Mouse (Mus musculus) CH12.LX (cell line): ENCODE data around the gene Ppfibp2. TPM values are rescaled to one million over a fixed set of nuclear protein-coding genes. Genes with fewer than 3 reads are reported as not detected.
A peak's percentile ranks its signal among the peaks of the same experiment; 100 is the strongest.

ENCODE experiments used
- DNase-seq: peaks from one replicate; pipeline ENCODE4 v3.0.0-alpha.2; 2013; ENCODE audit errors: extremely low read depth
- H3K27ac ChIP-seq: 2 replicates; pipeline ENCODE4 v1.5.1; 2012; ENCODE audit warnings: low read depth, mild to moderate bottlenecking, control low read depth, moderate library complexity; ENCODE audit not compliant: insufficient read depth
- H3K27me3 ChIP-seq: replicated peaks from 2 replicates; pipeline ENCODE3; 2012; ENCODE audit warnings: inconsistent platforms
- H3K36me3 ChIP-seq, 2 experiments: replicated peaks in 1 of 2; 2 replicates each; pipeline versions ENCODE3 to v1.6.1; 2012; ENCODE audit warnings: inconsistent platforms in 1 of 2, low read length in 1 of 2, mild to moderate bottlenecking in 1 of 2, mixed read lengths in 1 of 2, moderate library complexity in 1 of 2; ENCODE audit not compliant: control insufficient read depth in 1 of 2, insufficient read depth in 1 of 2
- H3K4me1 ChIP-seq, 2 experiments: 2 replicates each; pipeline ENCODE4 v1.6.1; 2012; ENCODE audit warnings: inconsistent platforms in 1 of 2, moderate library complexity in 1 of 2; ENCODE audit not compliant: insufficient read depth in 2 of 2, control insufficient read depth in 1 of 2
- H3K4me2 ChIP-seq: 2 replicates; pipeline ENCODE4 v1.6.1; 2012; ENCODE audit warnings: low read depth, mild to moderate bottlenecking, control low read depth; ENCODE audit not compliant: poor library complexity, insufficient read depth, severe bottlenecking
- H3K4me3 ChIP-seq, 3 experiments: fragments of 150-350 bp in 1 of 3; sonication (generic) in 1 of 3; replicated peaks in 1 of 3; 2 replicates each; pipeline versions ENCODE3 to v1.5.1; 2011 to 2012; ENCODE audit warnings: low read depth in 2 of 3, low read length in 2 of 3, mild to moderate bottlenecking in 2 of 3, moderate library complexity in 2 of 3, control low read depth in 1 of 3, improper control_type of control experiment in 1 of 3, inconsistent platforms in 1 of 3, mixed read lengths in 1 of 3; ENCODE audit not compliant: poor library complexity in 1 of 3
- H3K79me2 ChIP-seq: replicated peaks from 2 replicates; pipeline ENCODE4 v1.6.1; 2012; ENCODE audit warnings: mild to moderate bottlenecking, moderate library complexity; ENCODE audit not compliant: control insufficient read depth, poor library complexity, insufficient read depth, severe bottlenecking; ENCODE audit errors: extremely low read depth
- H3K9ac ChIP-seq: 2 replicates; pipeline ENCODE4 v1.6.1; 2012; ENCODE audit warnings: low read depth, mild to moderate bottlenecking, control low read depth, moderate library complexity; ENCODE audit not compliant: insufficient read depth
- H3K9me3 ChIP-seq: replicated peaks from 2 replicates; pipeline ENCODE3; 2012; ENCODE audit warnings: low read length, inconsistent platforms, mixed read lengths
- BHLHE40 ChIP-seq: IDR thresholded peaks from 2 replicates; pipeline ENCODE4 v1.6.1; 2011; ENCODE audit warnings: mild to moderate bottlenecking, low read depth, low read length, improper control_type of control experiment
- CHD2 ChIP-seq: IDR thresholded peaks from 2 replicates; pipeline ENCODE4 v1.6.1; 2011; ENCODE audit warnings: low read length, improper control_type of control experiment
- EP300 ChIP-seq: IDR thresholded peaks from 2 replicates; pipeline ENCODE4 v1.6.1; 2011; ENCODE audit warnings: low read length, improper control_type of control experiment
- HCFC1 ChIP-seq: IDR thresholded peaks from 2 replicates; pipeline ENCODE4 v1.6.1; 2012; ENCODE audit warnings: low read depth, mild to moderate bottlenecking, inconsistent platforms, low read length, improper control_type of control experiment
- IRF4 ChIP-seq: IDR thresholded peaks from 2 replicates; pipeline ENCODE4 v1.6.1; 2014; ENCODE audit warnings: low read depth, mild to moderate bottlenecking, inconsistent platforms, low read length, improper control_type of control experiment
- KAT2A ChIP-seq: IDR thresholded peaks from 2 replicates; pipeline ENCODE4 v1.6.1; 2012; ENCODE audit warnings: low read length, improper control_type of control experiment, inconsistent platforms; ENCODE audit not compliant: insufficient replicate concordance
- MAFK ChIP-seq: IDR thresholded peaks from 2 replicates; pipeline ENCODE4 v1.6.1; 2011; ENCODE audit warnings: low read length, improper control_type of control experiment; ENCODE audit not compliant: insufficient replicate concordance
- MAZ ChIP-seq: IDR thresholded peaks from 2 replicates; pipeline ENCODE4 v1.6.1; 2012; ENCODE audit warnings: low read depth, mild to moderate bottlenecking, inconsistent platforms, low read length, improper control_type of control experiment, moderate library complexity
- MEF2A ChIP-seq: IDR thresholded peaks from 2 replicates; pipeline ENCODE4 v1.6.1; 2014; ENCODE audit warnings: low read depth, mild to moderate bottlenecking, inconsistent platforms, low read length, improper control_type of control experiment, borderline replicate concordance
- MYC ChIP-seq: IDR thresholded peaks from 2 replicates; pipeline ENCODE4 v1.6.1; 2011; ENCODE audit warnings: low read depth, mild to moderate bottlenecking, improper control_type of control experiment, low read length
- NELFE ChIP-seq: IDR thresholded peaks from 2 replicates; pipeline ENCODE4 v1.6.1; 2011; ENCODE audit warnings: low read depth, low read length, improper control_type of control experiment
- POLR2A ChIP-seq: IDR thresholded peaks from 2 replicates; pipeline ENCODE4 v1.6.1; 2011; ENCODE audit warnings: low read depth, mild to moderate bottlenecking, improper control_type of control experiment, low read length
- RAD21 ChIP-seq: IDR thresholded peaks from 2 replicates; pipeline ENCODE4 v1.6.1; 2011; ENCODE audit warnings: low read depth, mild to moderate bottlenecking, low read length, improper control_type of control experiment, moderate library complexity
- RCOR1 ChIP-seq: conservative IDR thresholded peaks from 2 replicates; pipeline ENCODE4 v1.6.1; 2012; ENCODE audit warnings: low read depth, mild to moderate bottlenecking, inconsistent platforms, low read length, improper control_type of control experiment
- SIN3A ChIP-seq: IDR thresholded peaks from 2 replicates; pipeline ENCODE4 v1.6.1; 2012; ENCODE audit warnings: low read length, improper control_type of control experiment, inconsistent platforms
- SMC3 ChIP-seq: IDR thresholded peaks from 2 replicates; pipeline ENCODE4 v1.6.1; 2011; ENCODE audit warnings: low read depth, low read length, improper control_type of control experiment
- TBP ChIP-seq: conservative IDR thresholded peaks from 2 replicates; pipeline ENCODE4 v1.6.1; 2011; ENCODE audit warnings: low read depth, low read length, improper control_type of control experiment
- TCF12 ChIP-seq: IDR thresholded peaks from 2 replicates; pipeline ENCODE4 v1.6.1; 2014; ENCODE audit warnings: low read depth, mild to moderate bottlenecking, inconsistent platforms, low read length, improper control_type of control experiment
- UBTF ChIP-seq: IDR thresholded peaks from 2 replicates; pipeline ENCODE4 v1.6.1; 2012; ENCODE audit warnings: low read depth, mild to moderate bottlenecking, inconsistent platforms, low read length, improper control_type of control experiment, moderate library complexity
- USF1 ChIP-seq: IDR thresholded peaks from 2 replicates; pipeline ENCODE4 v1.6.1; 2014; ENCODE audit warnings: low read depth, mild to moderate bottlenecking, inconsistent platforms, low read length, improper control_type of control experiment
- USF2 ChIP-seq: conservative IDR thresholded peaks from 2 replicates; pipeline ENCODE4 v1.6.1; 2011; ENCODE audit warnings: low read depth, low read length, improper control_type of control experiment
- ZC3H11A ChIP-seq: IDR thresholded peaks from 2 replicates; pipeline ENCODE4 v1.6.1; 2012; ENCODE audit warnings: low read depth, mild to moderate bottlenecking, inconsistent platforms, low read length, improper control_type of control experiment
- ZKSCAN1 ChIP-seq: IDR thresholded peaks from 2 replicates; pipeline ENCODE4 v1.6.1; 2012; ENCODE audit warnings: low read depth, inconsistent platforms, low read length, improper control_type of control experiment, borderline replicate concordance
- ZMIZ1 ChIP-seq: IDR thresholded peaks from 2 replicates; pipeline ENCODE4 v1.6.1; 2012; ENCODE audit warnings: low read depth, mild to moderate bottlenecking, inconsistent platforms, low read length, improper control_type of control experiment
- ZNF384 ChIP-seq: IDR thresholded peaks from 2 replicates; pipeline ENCODE4 v1.6.1; 2012; ENCODE audit warnings: low read depth, low read length, improper control_type of control experiment, inconsistent platforms
- dilution Hi-C: fragments of 300-500 bp; cut with MboI; formaldehyde crosslinking; loops from 2 replicates; pipeline ENCODE4 v1.14.3; 2020; ENCODE audit warnings: low sequenced_read_pairs; ENCODE audit not compliant: extremely low pct_unique_long_range_greater_than_20kb, extremely low pct_ligation_motif_present
- in situ Hi-C: fragments of 300-500 bp; cut with MboI; formaldehyde crosslinking; loops from 3 replicates; pipeline ENCODE4 v1.14.3; 2019; ENCODE audit warnings: low sequenced_read_pairs, low pct_ligation_motif_present, low pct_unique_long_range_greater_than_20kb, mixed read lengths
- polyA plus RNA-seq: library from polyadenylated mRNA; unstranded; fragments of >175 nt; gene quantifications from 2 replicates; pipeline ENCODE4 v1.2.1, GENCODE M21; 2012; ENCODE audit warnings: low read depth; ENCODE audit not compliant: insufficient read length
- total RNA-seq, 2 experiments: library from RNA; depleted of rRNA; stranded (reverse); fragments of 300-350 nt in 1 of 2; fragments of >200 nt in 1 of 2; gene quantifications; 2 replicates each; pipeline ENCODE4 v1.2.3; 2012 to 2014

Ppfibp2 gene
- total and polyA plus RNA-seq, 3 experiments: 30.2 to 40.3 (median 40.2) TPM

- in situ Hi-C loops (no loop called here), dilution Hi-C loops (no loop called here)
- Histone ChIP-seq H3K79me2 (no peaks in the 10 kb centered on the region), H3K9me3 (peaks cover 3% of the 10 kb centered on the region), H3K9ac (no peak overlapping the region), H3K4me2 (no peak overlapping the region), H3K27ac (no peak overlapping the region), H3K27me3 (no peaks in the 10 kb centered on the region), H3K4me1 (no peaks in the 10 kb centered on the region; a peak in 1 of 4 replicates), H3K4me3 (no peak overlapping the region), H3K36me3 (no peaks in the 10 kb centered on the region)
- TF ChIP-seq RCOR1 (no peak), ZKSCAN1 (no peak), MAZ (no peak), NELFE (no peak), BHLHE40 (no peak), EP300 (no peak), HCFC1 (no peak), MAFK (no peak), TCF12 (no peak), SIN3A (no peak), USF2 (no peak)
- no peak for DNase-seq
Observed at GRCm38 (mm10) chr7:107574276-107574675, 20.7 kb upstream of the Ppfibp2 start.

GRCm38 (mm10) chr7:107592641-107593040, 2.4 kb upstream of the Ppfibp2 start:
- no peaks in the 10 kb centered on the region for H3K9me3 ChIP-seq
- TF ChIP-seq MAFK: no peak
- 0 out of 2 replicates have a peak, but pooled peaks have one; percentile 18 for TF ChIP-seq BHLHE40
- H3K27ac ChIP-seq: no peak overlapping the region
- H3K27me3 ChIP-seq: no peaks in the 10 kb centered on the region
- no peak for DNase-seq
- H3K4me2 ChIP-seq: no peak overlapping the region
- in situ Hi-C loops: no loop called here
- no peak overlapping the region for H3K9ac ChIP-seq
- H3K79me2 ChIP-seq: peaks cover 22% of the 10 kb centered on the region
- H3K4me1 ChIP-seq: peaks cover 10 to 18% of the 10 kb centered on the region in 2 experiments
- dilution Hi-C loops: no loop called here
- H3K36me3 ChIP-seq: no peaks in the 10 kb centered on the region
- H3K4me3 ChIP-seq: no peak overlapping the region

GRCm38 (mm10) chr7:107593904-107594303, 1.1 kb upstream of the Ppfibp2 start:
- peaks cover 12 to 28% of the 10 kb centered on the region in 2 experiments for H3K4me1 ChIP-seq
- in situ Hi-C loops (no loop called here), dilution Hi-C loops (no loop called here)
- H3K4me3 ChIP-seq: peak overlapping the region; percentile 85 to 96 (median 93)
- H3K4me2 ChIP-seq: peak overlapping the region; percentile 73
- peak; percentile 89 for DNase-seq
- H3K9ac ChIP-seq: peak overlapping the region; percentile 88
- no peaks in the 10 kb centered on the region for H3K9me3 ChIP-seq
- no peaks in the 10 kb centered on the region for H3K36me3 ChIP-seq
- peak overlapping the region; percentile 87 for H3K27ac ChIP-seq
- peaks cover 35% of the 10 kb centered on the region for H3K79me2 ChIP-seq
- H3K27me3 ChIP-seq: no peaks in the 10 kb centered on the region
- peak; percentile 99 for TF ChIP-seq IRF4
- no peak for TF ChIP-seq MAFK
- peak; percentile 2; the same call in 1 of the 2 replicates for TF ChIP-seq ZMIZ1
- peak; percentile 75 for TF ChIP-seq BHLHE40
- peak; percentile 50; the same call in 1 of the 2 replicates for TF ChIP-seq CHD2
- no peak; the same call in 1 of the 2 replicates for TF ChIP-seq RAD21
- peak; percentile 82 for TF ChIP-seq ZNF384
- 0 out of 2 replicates have a peak, but pooled peaks have one; percentile 42 for TF ChIP-seq TBP
- no peak for TF ChIP-seq UBTF
- peak; percentile 94 for TF ChIP-seq EP300
- peak; percentile 40; the same call in 1 of the 2 replicates for TF ChIP-seq POLR2A
- TF ChIP-seq SIN3A: peak; percentile 46; the same call in 1 of the 2 replicates
- TF ChIP-seq ZC3H11A: no peak
- peak; percentile 84 for TF ChIP-seq TCF12
- peak; percentile 92 for TF ChIP-seq MEF2A
- 0 out of 2 replicates have a peak, but pooled peaks have one; percentile 3 for TF ChIP-seq SMC3
- no peak; the same call in 1 of the 2 replicates for TF ChIP-seq MYC
- TF ChIP-seq KAT2A: no peak
- no peak for TF ChIP-seq USF1
